Mouse (Mus musculus) hindbrain, embryonic 13.5 days (tissue): ENCODE data around the gene Tesmin. TPM values are rescaled to one million over a fixed set of nuclear protein-coding genes. Genes with fewer than 3 reads are reported as not detected.
A peak's percentile ranks its signal among the peaks of the same experiment; 100 is the strongest.

Source experiments
- ATAC-seq: fragments of 200-750 bp; cut with Nextera tagmentation; 2 replicates; pipeline ENCODE4 v1.8.0; 2017; ENCODE audit warnings: moderate TSS enrichment; ENCODE audit not compliant: low FRiP score
- H3K27ac ChIP-seq: fragments of 300-500 bp; sonication (generic); 2 replicates; pipeline ENCODE4 v1.5.1; 2015; ENCODE audit warnings: inconsistent platforms, mild to moderate bottlenecking, moderate library complexity
- H3K27me3 ChIP-seq: fragments of 300-500 bp; sonication (generic); 2 replicates; pipeline ENCODE4 v1.6.1; 2015; ENCODE audit warnings: mild to moderate bottlenecking, inconsistent platforms
- H3K36me3 ChIP-seq: fragments of 300-500 bp; sonication (generic); 2 replicates; pipeline ENCODE4 v1.6.1; 2015; ENCODE audit warnings: mild to moderate bottlenecking, inconsistent platforms
- H3K4me1 ChIP-seq: fragments of 300-500 bp; sonication (generic); replicated peaks from 2 replicates; pipeline ENCODE4 v1.6.1; 2015; ENCODE audit warnings: inconsistent platforms
- H3K4me2 ChIP-seq: fragments of 300-500 bp; sonication (generic); 2 replicates; pipeline ENCODE4 v1.6.1; 2015; ENCODE audit warnings: inconsistent platforms, mild to moderate bottlenecking, moderate library complexity
- H3K4me3 ChIP-seq: fragments of 300-500 bp; sonication (generic); 2 replicates; pipeline ENCODE4 v1.5.1; 2015; ENCODE audit warnings: mild to moderate bottlenecking, inconsistent platforms
- H3K9ac ChIP-seq: fragments of 300-500 bp; sonication (generic); 2 replicates; pipeline ENCODE4 v1.6.1; 2015; ENCODE audit warnings: mild to moderate bottlenecking, inconsistent platforms
- H3K9me3 ChIP-seq: fragments of 300-500 bp; sonication (generic); 2 replicates; pipeline ENCODE4 v1.6.1; 2016; ENCODE audit warnings: inconsistent platforms
- WGBS: fragments of 180-500 bp; shearing (Covaris S2); methylation state at CpG from one replicate; pipeline ENCODE4 v1.1.7; 2015; 5-methylcytosine and 5-hydroxymethylcytosine counted together
- polyA plus RNA-seq: library from polyadenylated mRNA; unstranded; fragments of >200 nt; fragmentation: Nextera tagmentation; extraction: Ambion mirVana; gene quantifications from 2 replicates; pipeline ENCODE4 v1.2.1, GENCODE M21; 2015

Gene Tesmin
- polyA plus RNA-seq, 1 experiment from 2014 or later: 0.42 TPM

- Histone ChIP-seq H3K9me3 (no peaks in the 10 kb centered on the region), H3K4me1 (peaks cover 15% of the 10 kb centered on the region), H3K27me3 (no peaks in the 10 kb centered on the region), H3K4me2 (no peak overlapping the region), H3K36me3 (no peaks in the 10 kb centered on the region), H3K4me3 (no peak overlapping the region), H3K9ac (peak overlapping the region; percentile 39; the same call in 1 of the 2 replicates), H3K27ac (peak overlapping the region; percentile 60)
- 42% methylated on average over 7 of the region's 7 CpGs for WGBS
- no peak; the same call in 1 of the 2 replicates for ATAC-seq
These were observed 40.6 kb downstream of the Tesmin start for GRCm38 (mm10) chr19:3429156-3429816.

DNA sequence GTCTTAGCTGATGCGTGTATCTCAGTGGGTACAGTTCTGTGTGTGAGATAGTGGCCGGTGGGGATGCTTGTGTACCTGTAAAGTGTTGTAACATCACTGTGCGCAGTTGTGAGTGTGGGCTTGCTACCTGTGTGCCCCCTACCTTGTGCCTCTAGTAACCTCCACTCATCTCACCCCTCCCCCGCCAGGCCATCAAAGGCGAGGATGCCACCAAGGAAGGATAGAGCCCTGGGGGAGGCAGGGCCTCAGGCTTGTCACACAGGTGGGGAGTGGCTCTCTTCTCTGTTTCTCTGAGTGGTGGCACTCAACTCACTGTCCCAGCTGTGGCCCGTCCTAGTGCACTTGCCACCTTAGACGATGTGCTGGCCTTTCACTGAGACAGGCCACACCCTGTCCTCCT, 42.4 kb downstream of the Tesmin start:
- Histone ChIP-seq H3K4me2 (no peak overlapping the region), H3K4me1 (peaks cover 15% of the 10 kb centered on the region), H3K9me3 (no peaks in the 10 kb centered on the region), H3K27ac (no peak overlapping the region), H3K9ac (no peak overlapping the region), H3K36me3 (no peaks in the 10 kb centered on the region), H3K27me3 (no peaks in the 10 kb centered on the region), H3K4me3 (no peak overlapping the region)
- 76% methylated on average over 7 of the region's 7 CpGs for WGBS
- 0 out of 2 replicates have a peak, but pooled peaks have one; percentile 40 for ATAC-seq

DNA sequence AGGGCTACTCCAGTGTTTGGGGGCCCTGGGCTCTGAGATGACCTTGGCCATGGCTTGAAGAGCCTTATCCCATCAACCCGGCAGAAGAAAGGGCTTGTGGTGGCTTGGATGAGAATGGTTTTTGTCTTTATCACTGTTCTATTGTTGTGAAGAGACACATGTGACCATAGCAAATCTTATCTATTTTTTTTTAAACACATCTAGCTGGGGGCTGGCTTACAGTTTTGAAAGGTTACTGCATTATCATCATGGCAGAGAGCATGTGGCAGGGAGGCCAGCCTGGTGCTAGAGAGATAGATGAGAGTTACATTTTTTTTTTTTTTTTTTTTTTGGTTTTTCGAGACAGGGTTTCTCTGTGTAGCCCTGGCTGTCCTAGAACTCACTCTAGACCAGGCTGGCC, 43.3 kb downstream of the Tesmin start:
- Histone ChIP-seq H3K4me2 (no peak overlapping the region), H3K36me3 (no peaks in the 10 kb centered on the region), H3K27ac (no peak overlapping the region), H3K27me3 (no peaks in the 10 kb centered on the region), H3K9ac (no peak overlapping the region), H3K9me3 (no peaks in the 10 kb centered on the region), H3K4me3 (no peak overlapping the region), H3K4me1 (peaks cover 15% of the 10 kb centered on the region)
- no peak for ATAC-seq
- 83% methylated on average over 1 of the region's 2 CpGs for WGBS

- Histone ChIP-seq H3K36me3 (no peaks in the 10 kb centered on the region), H3K27me3 (0 out of 2 replicates have a peak, but pooled peaks cover 12% of the 10 kb centered on the region), H3K4me1 (peaks cover 5% of the 10 kb centered on the region), H3K27ac (no peak overlapping the region), H3K9me3 (no peaks in the 10 kb centered on the region), H3K9ac (no peak overlapping the region), H3K4me2 (no peak overlapping the region), H3K4me3 (no peak overlapping the region)
- no peak for ATAC-seq
- WGBS: 40% methylated on average over 4 of the region's 4 CpGs
These were observed 45.5 kb downstream of the Tesmin start for GRCm38 (mm10) chr19:3434124-3434523.

- WGBS: 42% methylated on average over 4 of the region's 4 CpGs
- H3K4me2 ChIP-seq: no peak overlapping the region
- H3K9me3 ChIP-seq: no peaks in the 10 kb centered on the region
- no peak overlapping the region for H3K27ac ChIP-seq
- H3K4me1 ChIP-seq: no peaks in the 10 kb centered on the region
- no peak for ATAC-seq
- H3K9ac ChIP-seq: no peak overlapping the region
- H3K4me3 ChIP-seq: no peak overlapping the region
- no peaks in the 10 kb centered on the region for H3K36me3 ChIP-seq
- H3K27me3 ChIP-seq: 0 out of 2 replicates have a peak, but pooled peaks cover 15% of the 10 kb centered on the region
These were observed 46.0 kb downstream of the Tesmin start for GRCm38 (mm10) chr19:3434641-3435040.

DNA sequence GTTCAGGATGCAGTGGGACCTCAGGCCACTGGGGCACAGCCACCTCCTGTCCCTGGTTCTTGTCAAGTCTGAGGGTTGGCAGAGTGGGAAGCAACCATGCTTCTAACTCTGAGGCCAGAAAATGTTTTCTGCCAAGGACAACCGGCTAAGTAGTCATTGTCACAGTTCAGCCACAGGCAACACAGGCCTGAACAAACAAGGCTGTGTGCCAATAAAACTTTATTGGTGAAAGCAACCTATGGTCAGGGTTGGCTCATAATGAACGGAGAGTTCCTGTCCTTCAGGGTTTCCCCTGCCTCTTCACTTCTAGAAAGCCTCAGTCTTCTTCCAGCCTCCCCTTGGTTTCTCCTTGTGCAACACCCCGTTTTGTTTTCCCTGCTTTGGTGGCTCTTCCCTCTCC, 47.2 kb downstream of the Tesmin start:
- peaks cover 7% of the 10 kb centered on the region for H3K4me1 ChIP-seq
- H3K27me3 ChIP-seq: 0 out of 2 replicates have a peak, but pooled peaks cover 15% of the 10 kb centered on the region
- no peak for ATAC-seq
- H3K9ac ChIP-seq: no peak overlapping the region
- no peak overlapping the region for H3K4me2 ChIP-seq
- no peaks in the 10 kb centered on the region for H3K36me3 ChIP-seq
- H3K27ac ChIP-seq: no peak overlapping the region
- 92% methylated on average over 3 of the region's 3 CpGs for WGBS
- H3K4me3 ChIP-seq: no peak overlapping the region
- no peaks in the 10 kb centered on the region for H3K9me3 ChIP-seq

DNA sequence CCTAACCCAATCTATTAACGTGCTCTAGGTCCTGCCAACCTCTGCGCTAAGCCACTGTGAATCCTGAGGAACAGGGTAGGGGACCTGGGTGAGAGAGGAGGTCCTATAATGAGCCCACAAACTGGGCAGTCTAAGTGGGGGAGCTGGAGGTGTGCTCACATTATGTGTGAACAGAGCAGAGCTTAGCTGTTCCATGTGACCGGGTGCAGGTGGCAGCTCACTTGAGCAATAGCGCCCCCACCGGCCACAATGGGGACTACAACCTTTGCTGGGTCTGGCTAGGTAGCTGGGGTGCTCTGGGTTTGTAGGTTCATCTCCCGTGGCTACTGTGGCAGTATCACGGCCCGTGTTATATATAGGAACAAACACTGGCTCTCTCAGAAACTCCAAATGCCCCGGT, 48.2 kb downstream of the Tesmin start:
- Histone ChIP-seq H3K4me3 (no peak overlapping the region), H3K27ac (no peak overlapping the region), H3K9ac (no peak overlapping the region), H3K4me1 (peaks cover 12% of the 10 kb centered on the region), H3K36me3 (no peaks in the 10 kb centered on the region), H3K4me2 (no peak overlapping the region), H3K9me3 (no peaks in the 10 kb centered on the region), H3K27me3 (0 out of 2 replicates have a peak, but pooled peaks cover 15% of the 10 kb centered on the region)
- no peak for ATAC-seq
- WGBS: 59% methylated on average over 9 of the region's 9 CpGs

DNA sequence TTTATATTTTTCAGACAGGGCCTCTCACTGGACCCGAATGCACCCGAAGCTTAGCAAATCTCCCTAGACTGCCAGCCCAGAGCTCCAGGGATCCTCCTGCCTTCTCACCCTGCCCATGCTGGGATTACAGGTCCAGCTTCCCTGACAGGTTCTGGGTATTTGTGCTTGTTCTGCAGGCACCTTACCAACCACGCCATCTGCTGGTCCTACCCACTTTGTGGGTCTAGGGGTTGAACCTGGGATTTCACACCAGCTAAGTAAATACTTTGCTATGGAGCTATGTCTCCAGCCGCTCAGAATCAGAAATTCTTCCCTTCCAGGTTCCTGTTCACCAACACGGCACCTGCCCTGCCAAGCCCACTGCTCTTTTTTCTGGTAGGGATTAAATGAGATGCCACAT, 49.3 kb downstream of the Tesmin start:
- Histone ChIP-seq H3K9ac (no peak overlapping the region), H3K4me3 (no peak overlapping the region), H3K27ac (no peak overlapping the region), H3K4me2 (no peak overlapping the region), H3K36me3 (no peaks in the 10 kb centered on the region), H3K27me3 (0 out of 2 replicates have a peak, but pooled peaks cover 15% of the 10 kb centered on the region), H3K4me1 (peaks cover 12% of the 10 kb centered on the region), H3K9me3 (no peaks in the 10 kb centered on the region)
- ATAC-seq: no peak
- WGBS: 74% methylated on average over 5 of the region's 5 CpGs

- H3K27me3 ChIP-seq: 0 out of 2 replicates have a peak, but pooled peaks cover 19% of the 10 kb centered on the region
- peak; percentile 37 for ATAC-seq
- H3K9me3 ChIP-seq: no peaks in the 10 kb centered on the region
- no peak overlapping the region for H3K4me3 ChIP-seq
- H3K36me3 ChIP-seq: no peaks in the 10 kb centered on the region
- no peak overlapping the region for H3K9ac ChIP-seq
- H3K27ac ChIP-seq: peak overlapping the region; percentile 60
- peak overlapping the region; percentile 26; the same call in 1 of the 2 replicates for H3K4me2 ChIP-seq
- H3K4me1 ChIP-seq: peaks cover 12% of the 10 kb centered on the region
- 62% methylated on average over 5 of the region's 5 CpGs for WGBS
These were observed 52.0 kb downstream of the Tesmin start for GRCm38 (mm10) chr19:3440667-3441066.

- H3K27me3 ChIP-seq: 0 out of 2 replicates have a peak, but pooled peaks cover 19% of the 10 kb centered on the region
- peak overlapping the region; percentile 26; the same call in 1 of the 2 replicates for H3K4me2 ChIP-seq
- no peak overlapping the region for H3K9ac ChIP-seq
- no peaks in the 10 kb centered on the region for H3K9me3 ChIP-seq
- peak; percentile 65 for ATAC-seq
- no peak overlapping the region for H3K4me3 ChIP-seq
- peak overlapping the region; percentile 60 for H3K27ac ChIP-seq
- H3K36me3 ChIP-seq: no peaks in the 10 kb centered on the region
- peaks cover 12% of the 10 kb centered on the region for H3K4me1 ChIP-seq
- 46% methylated on average over 10 of the region's 10 CpGs for WGBS
These were observed 52.4 kb downstream of the Tesmin start for GRCm38 (mm10) chr19:3441092-3441491.

DNA sequence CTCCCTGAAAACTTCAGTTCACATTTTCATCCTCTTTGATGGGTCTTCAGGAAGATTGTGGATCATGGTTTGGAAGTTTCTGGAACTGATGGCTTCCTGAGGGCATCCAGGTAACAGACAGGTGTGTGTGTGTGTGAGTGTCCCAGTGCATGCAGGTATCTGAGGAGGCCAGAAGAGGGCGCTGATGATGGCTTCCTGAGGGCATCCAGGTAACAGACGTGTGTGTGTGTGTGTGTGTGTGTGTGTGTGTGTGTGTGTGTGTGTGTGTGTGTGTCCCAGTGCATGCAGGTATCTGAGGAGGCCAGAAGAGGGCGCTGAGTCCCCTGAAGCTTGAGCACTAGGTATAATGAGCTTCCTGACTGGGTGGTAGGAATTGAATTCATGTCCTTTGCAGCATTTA, 58.7 kb downstream of the Tesmin start:
- WGBS: 81% methylated on average over 3 of the region's 3 CpGs
- ATAC-seq: no peak
- H3K9ac ChIP-seq: no peak overlapping the region
- H3K27me3 ChIP-seq: 0 out of 2 replicates have a peak, but pooled peaks cover 4% of the 10 kb centered on the region
- H3K4me2 ChIP-seq: no peak overlapping the region
- no peaks in the 10 kb centered on the region for H3K36me3 ChIP-seq
- H3K9me3 ChIP-seq: no peaks in the 10 kb centered on the region
- peaks cover 5% of the 10 kb centered on the region; the same call in 1 of the 2 replicates for H3K4me1 ChIP-seq
- no peak overlapping the region for H3K27ac ChIP-seq
- no peak overlapping the region for H3K4me3 ChIP-seq

DNA sequence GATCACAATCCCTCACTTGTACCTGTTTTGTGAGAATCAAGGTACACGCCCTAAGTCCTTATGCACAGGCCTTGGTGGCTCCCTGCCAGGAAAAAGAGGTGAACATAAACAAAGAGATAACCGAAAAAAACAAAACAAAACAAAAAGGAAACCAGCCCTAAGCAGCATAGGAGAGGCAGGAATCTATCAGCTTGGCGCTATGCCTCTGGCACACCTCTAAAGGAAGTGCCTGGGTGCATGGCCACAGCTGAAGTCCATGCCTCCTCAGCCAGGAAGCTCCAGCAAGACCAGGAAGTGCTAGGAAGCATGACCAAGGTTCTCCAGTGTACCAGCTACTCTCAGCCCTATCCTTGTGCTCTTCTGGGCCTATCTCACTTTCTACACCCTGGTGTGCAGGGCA, 60.6 kb downstream of the Tesmin start:
- no peak overlapping the region for H3K4me3 ChIP-seq
- H3K9ac ChIP-seq: 0 out of 2 replicates have a peak overlapping the region, but pooled peaks have one; percentile 13
- no peaks in the 10 kb centered on the region for H3K27me3 ChIP-seq
- H3K4me1 ChIP-seq: peaks cover 5% of the 10 kb centered on the region; the same call in 1 of the 2 replicates
- H3K27ac ChIP-seq: no peak overlapping the region
- 86% methylated on average over 3 of the region's 3 CpGs for WGBS
- H3K36me3 ChIP-seq: peaks cover 14% of the 10 kb centered on the region
- no peak overlapping the region for H3K4me2 ChIP-seq
- H3K9me3 ChIP-seq: no peaks in the 10 kb centered on the region
- ATAC-seq: no peak

- peak; percentile 29 for ATAC-seq
- Histone ChIP-seq H3K27me3 (no peaks in the 10 kb centered on the region), H3K9ac (no peak overlapping the region), H3K4me3 (no peak overlapping the region), H3K4me2 (no peak overlapping the region), H3K4me1 (peaks cover 5% of the 10 kb centered on the region; the same call in 1 of the 2 replicates), H3K27ac (no peak overlapping the region), H3K36me3 (peaks cover 29% of the 10 kb centered on the region), H3K9me3 (no peaks in the 10 kb centered on the region)
- 95% methylated on average over 3 of the region's 3 CpGs for WGBS
These were observed 62.1 kb downstream of the Tesmin start for GRCm38 (mm10) chr19:3450714-3451113.
